In the genomic region with DNA sequence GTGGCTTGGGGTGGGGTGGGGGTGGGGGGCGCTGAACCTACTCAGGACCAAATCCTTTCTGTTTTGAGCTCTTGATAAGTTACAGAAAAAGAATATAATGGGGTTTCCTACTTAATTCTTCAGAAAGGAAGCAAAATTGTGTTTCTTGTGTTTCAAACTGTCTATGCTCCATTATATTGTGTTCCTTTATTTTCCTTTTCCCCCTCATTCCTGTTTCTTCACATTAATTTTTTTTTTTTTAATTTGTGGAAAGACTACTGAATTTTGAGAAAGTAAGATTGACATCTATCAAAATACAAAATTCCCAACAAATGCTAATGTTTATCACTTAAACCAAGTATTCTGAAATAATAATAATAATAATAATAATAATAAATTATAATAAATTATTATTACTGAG, we compare ENCODE assay signal across 8 mouse cellular contexts. TPM values are rescaled to one million over a fixed set of nuclear protein-coding genes. Genes with fewer than 3 reads are reported as not detected.
DNase-seq lines count a peak whose midpoint lies in the region; ATAC-seq and TF ChIP-seq lines count a peak whose summit lies in the region.

No protein-coding gene starts in this region.

- peaks cover 17% of the 10 kb centered on the region; the same call in 1 of the 2 replicates for H3K4me1 ChIP-seq in kidney, adult 2 months (ENCODE audit: control insufficient read depth, insufficient read depth, low read length)
- 0 out of 2 replicates have a peak, but pooled peaks cover 2% of the 10 kb centered on the region for H3K4me1 ChIP-seq in brown adipose tissue, adult 24 weeks (ENCODE audit: control insufficient read depth, insufficient read depth, insufficient read length, low read length)
- H3K4me1 ChIP-seq in hindbrain, embryonic 12.5 days, result 0 out of 2 replicates have a peak, but pooled peaks cover 4% of the 10 kb centered on the region
- H3K4me1 ChIP-seq in midbrain, embryonic 10.5 days, result peaks cover 13% of the 10 kb centered on the region

- no peaks in the 10 kb centered on the region for H3K9me3 ChIP-seq in hindbrain, embryonic 12.5 days (replicated peaks)
- no peaks in the 10 kb centered on the region for H3K9me3 ChIP-seq in midbrain, embryonic 10.5 days (replicated peaks)

- WGBS in kidney, adult 2 months, result 0% methylated on average over 1 of the region's 1 CpGs
- 0% methylated on average over 1 of the region's 1 CpGs for WGBS in hindbrain, embryonic 12.5 days
- WGBS in midbrain, embryonic 10.5 days, result 7% methylated on average over 1 of the region's 1 CpGs

- peaks cover 22% of the 10 kb centered on the region for H3K36me3 ChIP-seq in kidney, adult 2 months (ENCODE audit: control insufficient read depth, insufficient read depth, low read length)
- H3K36me3 ChIP-seq in hindbrain, embryonic 12.5 days, result no peaks in the 10 kb centered on the region
- H3K36me3 ChIP-seq in midbrain, embryonic 10.5 days, result no peaks in the 10 kb centered on the region

- no peak for TF ChIP-seq POLR2A in kidney, adult 2 months (IDR thresholded peaks at IDR 0.05; ENCODE audit: low read depth, low read length)

- peak overlapping the region; percentile 91 for H3K4me3 ChIP-seq in kidney, adult 2 months (ENCODE audit: insufficient read depth, low read depth, low read length)
- H3K4me3 ChIP-seq in brown adipose tissue, adult 24 weeks (ENCODE audit: insufficient read depth, low read depth, low read length), result peak overlapping the region; percentile 89
- peak overlapping the region; percentile 32 for H3K4me3 ChIP-seq in hindbrain, embryonic 12.5 days
- peak overlapping the region; percentile 46 for H3K4me3 ChIP-seq in midbrain, embryonic 10.5 days

- no peak for DNase-seq in kidney, adult 2 months
- no peak for DNase-seq in kidney, adult 11 months
- no peak for DNase-seq in midbrain, embryonic 10.5 days (ENCODE audit: low spot score)
- DNase-seq in adrenal gland, adult 18-20 months (ENCODE audit: low spot score in 2 of 2), result no peak
- no peak for DNase-seq in adrenal gland, adult 2 months

- ATAC-seq in hindbrain, embryonic 12.5 days (ENCODE audit: low FRiP score), result 0 out of 2 replicates have a peak, but pooled peaks have one; percentile 21
- no peak for ATAC-seq in frontal cortex, adult (ENCODE audit: low TSS enrichment)

- H3K4me2 ChIP-seq in hindbrain, embryonic 12.5 days (replicated peaks), result peak overlapping the region; percentile 56

- H3K27me3 ChIP-seq in kidney, adult 2 months (replicated peaks; ENCODE audit: control insufficient read depth, insufficient read depth, low read length), result no peaks in the 10 kb centered on the region
- H3K27me3 ChIP-seq in hindbrain, embryonic 12.5 days, result no peaks in the 10 kb centered on the region
- no peaks in the 10 kb centered on the region for H3K27me3 ChIP-seq in midbrain, embryonic 10.5 days (ENCODE audit: low read depth, poor library complexity, severe bottlenecking)

- H3K27ac ChIP-seq in kidney, adult 2 months (ENCODE audit: insufficient read depth, low read depth, low read length), result peak overlapping the region; percentile 98
- peak overlapping the region; percentile 99 for H3K27ac ChIP-seq in brown adipose tissue, adult 24 weeks (replicated peaks; ENCODE audit: low read depth, low read length)
- H3K27ac ChIP-seq in hindbrain, embryonic 12.5 days, result peak overlapping the region; percentile 82
- peak overlapping the region; percentile 88 for H3K27ac ChIP-seq in midbrain, embryonic 10.5 days (replicated peaks)

- TF ChIP-seq CTCF in kidney, adult 2 months (conservative IDR thresholded peaks at IDR 0.05; ENCODE audit: insufficient read depth, insufficient read length, low read depth, low read length), result no peak

- peak overlapping the region; percentile 32; the same call in 1 of the 2 replicates for H3K9ac ChIP-seq in hindbrain, embryonic 12.5 days

RNA-seq across cellular contexts. Expression of gene Clec2d, which starts 0.8 kb away (rescaled TPM):
- polyA plus RNA-seq in kidney, adult 2 months (2012; rRNA removed), result 42.9 and 67.0 TPM in 2 replicates
- 58.5 and 127 TPM in 2 replicates for polyA plus RNA-seq in brown adipose tissue, adult 24 weeks (2012; ENCODE audit: insufficient read depth, insufficient read length, missing spikeins)
- polyA plus RNA-seq in hindbrain, embryonic 12.5 days (2016; fragmentation: Nextera tagmentation; extraction: Ambion mirVana), result not detected in 2 replicates
- polyA plus RNA-seq in midbrain, embryonic 10.5 days (2016; fragmentation: Nextera tagmentation; extraction: Ambion mirVana), result not detected in 2 replicates
- 10 to 100 TPM; 36.6 to 74.6 TPM for total RNA-seq in adrenal gland, adult 18-20 months (2021)
- 10 to 100 TPM; 44.0 to 49.6 TPM for total RNA-seq in adrenal gland, adult 2 months (2021)
- polyA plus RNA-seq in adrenal gland, adult 2 months (2012; rRNA removed), result 2.7 and 3.3 TPM in 2 replicates

Comparison
In these comparisons a context has a peak if more than half of its experiments do, and no peak if none do; other contexts are left out.
1. H3K4me3 ChIP-seq: peak in every context shown above with its lines; median percentile 91 in kidney, adult 2 months; 89 in brown adipose tissue, adult 24 weeks; 46 in midbrain, embryonic 10.5 days; 32 in hindbrain, embryonic 12.5 days.
2. RNA of gene Clec2d, which starts 0.8 kb away (polyA plus RNA-seq): 42.9 to 67.0 TPM in kidney, adult 2 months and 58.5 to 127 TPM in brown adipose tissue, adult 24 weeks; 2.7 to 3.3 TPM in adrenal gland, adult 2 months, not detected in midbrain, embryonic 10.5 days and not detected in hindbrain, embryonic 12.5 days; every median in the first group is over 10 times any median in the second.
3. Peak in every context shown above with its lines, with median percentiles within 50 percentile points of each other: H3K27ac ChIP-seq.